Mouse (Mus musculus): ENCODE measurements around the gene Thy1. TPM values are rescaled to one million over a fixed set of nuclear protein-coding genes. Genes with fewer than 3 reads are reported as not detected.

The Thy1 gene
- polyA plus RNA-seq, 1 experiment from 2014 or later = 5.1 TPM

DNA sequence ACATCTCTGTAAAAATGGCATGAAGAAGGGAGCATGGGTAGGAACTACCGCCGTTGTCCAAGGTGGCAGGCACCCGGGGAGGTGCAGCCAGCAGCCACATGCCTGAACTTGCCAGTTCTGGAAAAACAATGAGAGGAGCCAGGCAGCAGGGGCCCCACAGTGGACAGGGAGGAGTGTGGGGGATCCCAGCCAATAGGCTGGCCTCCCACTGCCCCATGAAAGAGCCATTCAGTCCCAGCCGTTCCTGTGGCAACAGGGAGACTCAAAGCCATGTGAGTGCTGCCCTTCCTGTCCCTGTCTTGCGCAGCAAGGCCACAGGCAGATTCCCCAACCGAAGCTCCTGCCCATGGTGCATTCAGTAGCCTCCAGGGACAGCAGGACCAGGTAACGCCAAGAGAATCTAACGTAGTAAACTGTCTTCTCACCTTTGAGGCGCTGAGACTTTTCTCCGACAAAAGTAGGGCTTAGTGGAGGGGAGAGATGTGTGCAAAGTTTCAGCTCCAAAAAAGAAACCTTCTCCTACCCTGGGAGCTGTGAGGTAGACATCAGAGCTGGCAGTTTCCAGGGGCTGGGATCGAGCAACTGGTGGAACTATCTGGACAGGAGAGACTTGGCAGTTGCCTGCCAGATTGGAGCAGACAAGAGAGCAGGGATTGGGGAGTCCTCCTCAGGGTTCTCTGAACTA is 28.9 kb downstream of the Thy1 start:
- Histone ChIP-seq H3K36me3 (no peaks in the 10 kb centered on the region), H3K27ac (no peak overlapping the region; the same call in 1 of the 2 replicates), H3K27me3 (peaks cover 14% of the 10 kb centered on the region), H3K4me2 (replicated peaks) (peak overlapping the region; percentile 27; the same call in 1 of the 2 replicates), H3K9ac (peak overlapping the region; percentile 13), H3K4me3 (no peak overlapping the region), H3K4me1 (peaks cover 39% of the 10 kb centered on the region), H3K9me3 (no peaks in the 10 kb centered on the region)
- no peak for ATAC-seq (ENCODE audit: low FRiP score, low read depth)
- 39% methylated on average over 11 of the region's 11 CpGs for WGBS

DNA sequence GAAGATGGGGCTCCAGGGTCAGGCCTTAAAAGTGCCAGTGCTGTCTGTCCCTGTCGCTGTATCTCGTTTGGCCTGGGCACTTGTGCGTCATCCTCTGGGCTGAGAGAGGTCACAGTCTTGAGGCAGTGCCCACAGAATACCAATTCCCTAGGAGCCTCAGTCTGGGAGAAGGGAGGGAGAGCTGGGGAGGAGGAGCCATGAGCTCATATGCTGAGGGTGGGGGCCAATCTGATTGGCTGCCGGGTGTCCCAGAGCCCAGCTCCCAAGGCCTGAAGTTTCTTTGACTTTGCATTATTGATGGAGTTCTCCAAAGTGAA is 29.4 kb downstream of the Thy1 start:
- no peak overlapping the region for H3K4me3 ChIP-seq
- H3K27ac ChIP-seq = no peak overlapping the region
- H3K4me2 ChIP-seq (replicated peaks) = no peak overlapping the region; the same call in 1 of the 2 replicates
- peaks cover 14% of the 10 kb centered on the region for H3K27me3 ChIP-seq
- 36% methylated on average over 4 of the region's 4 CpGs for WGBS
- H3K9me3 ChIP-seq = no peaks in the 10 kb centered on the region
- peak overlapping the region; percentile 13; the same call in 1 of the 2 replicates for H3K9ac ChIP-seq
- no peak for ATAC-seq (ENCODE audit: low FRiP score, low read depth)
- H3K4me1 ChIP-seq = peaks cover 34% of the 10 kb centered on the region
- no peaks in the 10 kb centered on the region for H3K36me3 ChIP-seq

GRCm38 (mm10) chr9:44073115-44073514 is 29.9 kb downstream of the Thy1 start:
- no peaks in the 10 kb centered on the region for H3K36me3 ChIP-seq
- H3K4me3 ChIP-seq = no peak overlapping the region
- H3K27ac ChIP-seq = no peak overlapping the region
- ATAC-seq (ENCODE audit: low FRiP score, low read depth) = no peak
- WGBS = 81% methylated on average over 5 of the region's 5 CpGs
- peaks cover 14% of the 10 kb centered on the region for H3K27me3 ChIP-seq
- H3K4me1 ChIP-seq = peaks cover 29% of the 10 kb centered on the region
- no peak overlapping the region for H3K4me2 ChIP-seq (replicated peaks)
- H3K9ac ChIP-seq = 0 out of 2 replicates have a peak overlapping the region, but pooled peaks have one; percentile 13
- H3K9me3 ChIP-seq = no peaks in the 10 kb centered on the region

GRCm38 (mm10) chr9:44074395-44075275 is 31.5 kb downstream of the Thy1 start:
- no peaks in the 10 kb centered on the region for H3K36me3 ChIP-seq
- H3K4me3 ChIP-seq = no peak overlapping the region
- no peak overlapping the region for H3K27ac ChIP-seq
- no peak overlapping the region for H3K9ac ChIP-seq
- no peak for ATAC-seq (ENCODE audit: low FRiP score, low read depth)
- H3K4me2 ChIP-seq (replicated peaks) = no peak overlapping the region
- H3K4me1 ChIP-seq = peaks cover 42% of the 10 kb centered on the region
- peaks cover 12% of the 10 kb centered on the region for H3K27me3 ChIP-seq
- 59% methylated on average over 9 of the region's 9 CpGs for WGBS
- no peaks in the 10 kb centered on the region for H3K9me3 ChIP-seq

DNA sequence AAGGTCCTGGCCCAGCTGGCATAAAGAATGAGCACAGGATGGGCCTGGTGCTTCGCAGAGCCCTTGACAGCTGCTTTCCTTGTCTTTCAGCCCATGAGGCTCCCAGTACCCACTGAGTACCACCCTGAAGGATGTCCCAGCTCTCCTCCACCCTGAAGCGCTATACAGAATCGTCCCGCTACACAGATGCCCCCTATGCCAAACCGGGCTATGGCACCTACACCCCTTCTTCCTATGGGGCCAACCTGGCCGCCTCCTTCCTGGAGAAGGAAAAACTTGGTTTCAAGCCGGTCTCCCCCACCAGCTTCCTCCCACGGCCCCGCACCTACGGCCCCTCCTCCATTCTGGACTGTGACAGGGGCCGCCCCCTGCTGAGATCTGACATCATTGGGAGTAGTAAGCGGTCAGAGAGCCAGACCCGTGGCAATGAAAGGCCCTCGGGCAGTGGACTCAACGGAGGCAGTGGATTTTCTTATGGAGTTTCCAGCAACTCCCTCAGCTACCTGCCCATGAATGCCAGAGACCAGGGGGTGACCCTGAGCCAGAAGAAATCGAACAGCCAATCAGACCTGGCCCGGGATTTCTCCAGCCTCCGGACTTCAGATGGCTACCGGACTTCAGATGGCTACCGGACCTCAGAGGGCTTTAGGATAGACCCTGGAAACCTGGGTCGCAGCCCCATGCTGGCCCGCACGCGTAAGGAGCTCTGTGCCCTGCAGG is 32.3 kb downstream of the Thy1 start:
- WGBS = 67% methylated on average over 24 of the region's 24 CpGs
- H3K9me3 ChIP-seq = no peaks in the 10 kb centered on the region
- H3K4me3 ChIP-seq = no peak overlapping the region
- no peak overlapping the region for H3K27ac ChIP-seq
- H3K36me3 ChIP-seq = no peaks in the 10 kb centered on the region
- H3K4me1 ChIP-seq = peaks cover 47% of the 10 kb centered on the region
- H3K9ac ChIP-seq = no peak overlapping the region
- peaks cover 6% of the 10 kb centered on the region; the same call in 1 of the 2 replicates for H3K27me3 ChIP-seq
- no peak overlapping the region for H3K4me2 ChIP-seq (replicated peaks)
- no peak for ATAC-seq (ENCODE audit: low FRiP score, low read depth)

DNA sequence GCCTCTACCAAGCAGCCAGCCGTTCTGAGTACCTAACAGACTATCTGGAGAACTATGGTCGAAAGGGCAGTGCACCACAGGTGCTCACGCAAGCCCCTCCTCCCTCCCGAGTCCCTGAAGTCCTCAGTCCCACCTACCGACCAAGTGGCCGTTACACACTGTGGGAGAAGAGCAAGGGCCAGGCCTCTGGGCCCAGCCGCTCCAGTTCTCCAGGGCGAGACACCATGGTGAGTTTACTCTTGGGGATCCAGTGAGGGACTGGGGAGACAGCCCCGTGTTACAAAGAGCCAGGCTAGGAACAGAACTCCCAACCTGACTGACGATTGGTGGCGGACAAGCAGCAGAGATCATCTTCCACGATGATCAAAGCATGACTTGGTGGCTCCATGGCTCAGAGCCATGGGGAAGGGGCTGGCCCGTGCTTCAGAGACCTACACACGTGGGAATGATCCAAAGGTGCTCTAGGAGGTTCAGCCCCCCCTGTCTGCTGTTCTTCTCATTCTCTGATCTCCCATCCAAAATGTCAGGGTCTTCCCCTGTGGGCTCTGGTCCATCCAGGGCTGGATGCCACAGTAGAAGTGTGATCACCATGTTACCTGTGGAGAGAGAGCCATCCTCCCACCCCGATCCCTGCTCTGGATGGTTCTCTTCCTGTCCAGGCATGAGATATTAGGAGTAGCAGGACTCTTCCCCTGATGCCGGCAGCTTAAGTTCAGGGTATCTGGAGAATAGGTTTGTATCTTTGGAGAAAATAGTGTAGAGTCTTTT is 33.0 kb downstream of the Thy1 start:
- 68% methylated on average over 16 of the region's 16 CpGs for WGBS
- H3K36me3 ChIP-seq = no peaks in the 10 kb centered on the region
- H3K4me2 ChIP-seq (replicated peaks) = no peak overlapping the region
- no peaks in the 10 kb centered on the region for H3K9me3 ChIP-seq
- H3K4me3 ChIP-seq = no peak overlapping the region
- ATAC-seq (ENCODE audit: low FRiP score, low read depth) = no peak
- peaks cover 3% of the 10 kb centered on the region; the same call in 1 of the 2 replicates for H3K27me3 ChIP-seq
- H3K9ac ChIP-seq = no peak overlapping the region
- peaks cover 47% of the 10 kb centered on the region for H3K4me1 ChIP-seq
- no peak overlapping the region for H3K27ac ChIP-seq

DNA sequence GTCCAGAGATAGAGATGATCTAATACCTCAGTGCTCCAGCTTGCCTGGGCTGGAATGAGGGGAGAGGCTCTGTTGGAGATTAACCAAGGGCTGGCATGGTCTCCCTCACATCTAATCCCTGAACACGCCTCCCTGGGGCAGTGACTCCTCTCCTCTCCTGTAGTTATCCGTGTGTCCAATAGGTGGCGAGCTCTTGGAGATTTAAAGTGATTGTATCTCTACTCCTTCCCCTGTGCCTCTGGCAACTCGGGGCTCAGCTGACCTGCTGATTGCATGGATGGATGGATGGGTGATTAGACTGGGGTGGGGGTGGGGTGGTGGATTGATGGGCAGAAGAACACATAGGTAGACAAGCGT is 33.6 kb downstream of the Thy1 start:
- H3K27me3 ChIP-seq = no peaks in the 10 kb centered on the region; the same call in 1 of the 2 replicates
- H3K4me1 ChIP-seq = peaks cover 48% of the 10 kb centered on the region
- no peaks in the 10 kb centered on the region for H3K9me3 ChIP-seq
- H3K27ac ChIP-seq = no peak overlapping the region
- no peak overlapping the region for H3K4me2 ChIP-seq (replicated peaks)
- no peaks in the 10 kb centered on the region for H3K36me3 ChIP-seq
- WGBS = 21% methylated on average over 5 of the region's 5 CpGs
- no peak for ATAC-seq (ENCODE audit: low FRiP score, low read depth)
- no peak overlapping the region for H3K9ac ChIP-seq
- no peak overlapping the region for H3K4me3 ChIP-seq

DNA sequence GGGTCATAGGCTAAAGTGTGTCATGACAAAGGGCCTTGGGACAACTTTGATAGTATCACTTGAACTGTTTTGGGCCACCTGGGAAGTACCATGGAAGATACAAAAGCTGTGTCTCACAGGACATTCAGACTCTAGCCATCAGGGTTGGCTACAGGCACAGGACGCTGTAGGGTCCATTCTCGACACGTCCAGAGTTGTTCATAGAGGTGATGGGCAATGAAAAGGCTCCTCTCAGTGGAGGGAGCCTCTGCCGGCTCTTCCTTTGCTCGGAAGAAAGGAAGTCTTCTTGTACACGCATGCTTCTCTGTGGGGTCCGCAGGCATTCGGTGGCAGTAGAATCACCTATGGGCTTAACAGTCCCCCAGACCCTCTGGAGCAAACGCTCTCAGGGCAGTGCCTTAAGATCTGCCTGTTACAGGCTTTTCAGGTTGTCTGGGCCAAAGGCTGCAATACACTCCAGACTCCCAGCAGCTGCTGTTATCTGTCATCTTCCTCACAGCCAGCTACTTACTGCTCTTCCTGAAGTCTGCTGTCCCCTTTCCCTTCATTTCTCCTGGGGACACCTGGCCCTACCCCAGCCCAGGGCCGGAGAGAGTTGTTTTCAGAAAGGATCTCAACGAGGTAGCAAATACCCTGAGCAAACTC is 34.2 kb downstream of the Thy1 start:
- Histone ChIP-seq H3K4me2 (replicated peaks) (no peak overlapping the region), H3K9me3 (no peaks in the 10 kb centered on the region), H3K9ac (no peak overlapping the region), H3K36me3 (no peaks in the 10 kb centered on the region), H3K4me1 (peaks cover 46% of the 10 kb centered on the region), H3K4me3 (no peak overlapping the region), H3K27me3 (peaks cover 3% of the 10 kb centered on the region; the same call in 1 of the 2 replicates), H3K27ac (no peak overlapping the region)
- ATAC-seq (ENCODE audit: low FRiP score, low read depth) = no peak
- 86% methylated on average over 11 of the region's 11 CpGs for WGBS

GRCm38 (mm10) chr9:44078136-44078797 is 35.1 kb downstream of the Thy1 start:
- Histone ChIP-seq H3K4me2 (replicated peaks) (0 out of 2 replicates have a peak overlapping the region, but pooled peaks have one; percentile 21), H3K36me3 (no peaks in the 10 kb centered on the region), H3K9me3 (no peaks in the 10 kb centered on the region), H3K9ac (no peak overlapping the region), H3K27me3 (peaks cover 11% of the 10 kb centered on the region), H3K4me3 (no peak overlapping the region), H3K27ac (no peak overlapping the region), H3K4me1 (peaks cover 39% of the 10 kb centered on the region)
- WGBS = 79% methylated on average over 10 of the region's 10 CpGs
- no peak for ATAC-seq (ENCODE audit: low FRiP score, low read depth)

DNA sequence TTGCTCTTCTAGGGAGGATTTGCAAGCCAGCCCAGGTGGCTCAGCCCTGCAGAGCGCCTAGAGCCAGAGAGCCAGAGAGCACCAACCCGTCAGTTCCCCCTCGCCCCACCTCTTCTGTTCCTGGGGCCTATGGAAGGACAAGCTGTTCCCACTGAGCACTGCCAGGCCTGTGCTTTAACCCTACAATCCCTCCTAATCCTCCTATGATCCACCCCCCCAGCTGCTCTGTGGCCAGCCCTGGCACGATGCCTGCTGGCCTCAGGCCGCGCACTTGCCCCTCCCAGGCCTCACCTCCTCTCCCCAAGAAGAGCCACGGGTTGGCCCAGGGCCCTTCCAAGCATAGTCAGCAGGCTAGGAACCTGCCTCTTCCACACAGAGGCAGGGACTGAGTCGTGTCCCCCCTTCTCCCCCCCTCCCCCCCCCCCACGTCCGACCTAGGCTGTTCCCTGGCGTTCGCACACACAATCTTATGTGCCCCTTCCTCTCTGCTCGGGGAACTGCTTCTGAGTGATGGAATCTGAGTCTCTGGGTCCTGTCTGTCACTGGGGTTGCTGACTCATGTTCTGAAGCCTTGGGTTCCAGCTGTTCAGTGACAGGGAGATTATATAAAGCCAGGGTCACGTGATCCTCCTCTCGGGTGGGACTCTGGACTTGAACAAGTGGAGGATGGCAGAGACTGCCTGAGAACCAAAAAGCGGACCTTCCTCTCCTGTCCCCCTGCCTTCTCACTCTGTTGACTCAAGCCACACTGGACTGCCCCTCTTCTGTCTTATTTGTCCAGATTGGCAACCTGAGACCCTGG is 36.0 kb downstream of the Thy1 start:
- Histone ChIP-seq H3K4me3 (no peak overlapping the region), H3K9ac (no peak overlapping the region), H3K4me1 (peaks cover 47% of the 10 kb centered on the region), H3K27me3 (peaks cover 20% of the 10 kb centered on the region), H3K36me3 (no peaks in the 10 kb centered on the region), H3K9me3 (no peaks in the 10 kb centered on the region), H3K4me2 (replicated peaks) (0 out of 2 replicates have a peak overlapping the region, but pooled peaks have one; percentile 21), H3K27ac (no peak overlapping the region)
- WGBS = 30% methylated on average over 15 of the region's 16 CpGs
- ATAC-seq (ENCODE audit: low FRiP score, low read depth) = peak; percentile 82
